Mouse (Mus musculus): ENCODE measurements at regions not wholly inside any gene's neighbourhood (a gene's known extent, or its start where the extent isn't known, plus 50 kb on each side); places are given as distances from the start of the nearest gene placed in this dataset.

DNA sequence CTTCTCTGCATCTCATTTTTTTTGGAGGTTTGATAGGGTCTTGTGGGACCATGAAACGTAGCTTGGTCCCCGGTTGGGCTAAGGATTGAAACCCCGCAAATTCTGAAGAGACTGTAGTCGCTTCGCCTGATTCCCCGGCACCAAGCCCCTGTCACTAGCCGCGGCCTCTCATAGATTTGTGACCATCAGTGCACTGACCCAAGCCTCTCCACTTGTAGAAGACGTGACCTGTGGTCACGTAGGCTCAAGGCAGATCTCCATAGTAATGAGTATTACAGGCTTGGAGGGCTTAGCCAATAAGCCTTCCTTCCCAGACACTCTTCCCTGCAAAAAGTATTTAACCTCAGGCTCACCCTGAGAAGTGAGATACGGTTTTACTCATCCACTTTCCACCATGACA lies 73.3 kb downstream of the Gpr6 start:
- no peaks in the 10 kb centered on the region for H3K79me2 ChIP-seq (replicated peaks; ENCODE audit: control insufficient read depth, extremely low read depth, insufficient read depth, poor library complexity, severe bottlenecking)
- no peak overlapping the region for H3K4me3 ChIP-seq (replicated peaks in 1 of 3; ENCODE audit: low read depth in 2 of 3, low read length in 2 of 3, poor library complexity in 1 of 3)
- TF ChIP-seq ELF1 (IDR thresholded peaks at IDR 0.05; ENCODE audit: low read depth, low read length) (no peak), CHD1 (IDR thresholded peaks at IDR 0.05; ENCODE audit: low read depth, low read length) (no peak), JUND (conservative IDR thresholded peaks at IDR 0.05; ENCODE audit: low read depth, low read length) (no peak), NRF1 (IDR thresholded peaks at IDR 0.05; ENCODE audit: low read depth, low read length) (no peak), E2F4 (IDR thresholded peaks at IDR 0.05; ENCODE audit: insufficient replicate concordance, low read depth, low read length) (no peak), MXI1 (IDR thresholded peaks at IDR 0.05; ENCODE audit: low read depth, low read length) (no peak), SMC3 (IDR thresholded peaks at IDR 0.05; ENCODE audit: low read depth, low read length) (no peak), TCF12 (IDR thresholded peaks at IDR 0.05; ENCODE audit: low read depth, low read length) (no peak), MEF2A (IDR thresholded peaks at IDR 0.05; ENCODE audit: borderline replicate concordance, low read depth, low read length) (no peak), MAFK (IDR thresholded peaks at IDR 0.05; ENCODE audit: insufficient replicate concordance, low read length) (no peak), NELFE (IDR thresholded peaks at IDR 0.05; ENCODE audit: low read depth, low read length) (no peak), BHLHE40 (IDR thresholded peaks at IDR 0.05; ENCODE audit: low read depth, low read length) (no peak), POLR2A (IDR thresholded peaks at IDR 0.05; ENCODE audit: low read depth, low read length) (no peak), POLR2AphosphoS2 (IDR thresholded peaks at IDR 0.05; ENCODE audit: low read depth, low read length) (no peak), IRF4 (IDR thresholded peaks at IDR 0.05; ENCODE audit: low read depth, low read length) (no peak), EP300 (IDR thresholded peaks at IDR 0.05; ENCODE audit: low read length) (no peak), RCOR1 (conservative IDR thresholded peaks at IDR 0.05; ENCODE audit: low read depth, low read length) (no peak), MAZ (IDR thresholded peaks at IDR 0.05; ENCODE audit: low read depth, low read length) (no peak)
- H3K9me3 ChIP-seq (replicated peaks; ENCODE audit: low read length), result no peaks in the 10 kb centered on the region
- H3K4me1 ChIP-seq (ENCODE audit: control insufficient read depth in 1 of 2, insufficient read depth in 2 of 2), result peaks cover 0 to 3% of the 10 kb centered on the region in 2 experiments; a peak in 2 of 4 replicates
- DNase-seq (ENCODE audit: extremely low read depth), result no peak
- no peaks in the 10 kb centered on the region for H3K36me3 ChIP-seq (replicated peaks in 1 of 2; ENCODE audit: control insufficient read depth in 1 of 2, insufficient read depth in 1 of 2, low read length in 1 of 2)
- H3K27me3 ChIP-seq (replicated peaks), result no peaks in the 10 kb centered on the region
- dilution Hi-C loops (cut with MboI; ENCODE audit: extremely low pct_ligation_motif_present, extremely low pct_unique_long_range_greater_than_20kb, low sequenced_read_pairs), result no loop called here
- in situ Hi-C loops (cut with MboI; ENCODE audit: low pct_ligation_motif_present, low pct_unique_long_range_greater_than_20kb, low sequenced_read_pairs), result no loop called here
- no peak overlapping the region for H3K4me2 ChIP-seq (ENCODE audit: insufficient read depth, low read depth, poor library complexity, severe bottlenecking)
- no peak overlapping the region for H3K27ac ChIP-seq (ENCODE audit: insufficient read depth, low read depth)
- no peak overlapping the region for H3K9ac ChIP-seq (ENCODE audit: insufficient read depth, low read depth)

DNA sequence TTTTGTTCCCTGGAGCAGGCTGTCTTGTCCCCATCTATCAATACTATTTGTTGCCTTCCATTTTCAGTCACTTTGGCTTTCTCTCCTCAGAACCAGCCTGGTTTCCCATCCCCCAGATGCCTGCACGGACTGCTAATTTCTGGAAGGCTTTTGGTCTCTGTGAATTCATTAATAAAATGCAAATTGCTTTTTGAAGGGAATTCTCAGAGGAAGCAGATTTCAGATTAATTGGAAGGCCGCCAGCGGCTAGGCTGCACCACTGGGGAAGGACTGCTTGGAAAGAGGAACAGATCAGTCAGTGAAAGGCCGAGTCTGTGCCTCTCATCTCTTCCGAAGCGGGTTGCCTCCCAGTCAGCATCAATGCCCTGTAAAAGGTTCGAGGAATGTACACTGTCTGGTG lies 73.8 kb downstream of the Gpr6 start:
- in situ Hi-C loops (cut with MboI; ENCODE audit: low pct_ligation_motif_present, low pct_unique_long_range_greater_than_20kb, low sequenced_read_pairs), result no loop called here
- TF ChIP-seq CTCF (conservative IDR thresholded peaks at IDR 0.05 in 1 of 2, IDR thresholded peaks at IDR 0.05 in 1 of 2; ENCODE audit: low read depth in 2 of 2, low read length in 2 of 2), result no peak

More for the DNA sequence above, 73.8 kb downstream of the Gpr6 start:
- dilution Hi-C loops (cut with MboI; ENCODE audit: extremely low pct_ligation_motif_present, extremely low pct_unique_long_range_greater_than_20kb, low sequenced_read_pairs), result no loop called here
- Histone ChIP-seq H3K27me3 (replicated peaks) (no peaks in the 10 kb centered on the region), H3K4me1 (ENCODE audit: control insufficient read depth in 1 of 2, insufficient read depth in 2 of 2) (peaks cover 0 to 3% of the 10 kb centered on the region in 2 experiments; a peak in 2 of 4 replicates), H3K4me2 (ENCODE audit: insufficient read depth, low read depth, poor library complexity, severe bottlenecking) (no peak overlapping the region), H3K27ac (ENCODE audit: insufficient read depth, low read depth) (no peak overlapping the region), H3K36me3 (replicated peaks in 1 of 2; ENCODE audit: control insufficient read depth in 1 of 2, insufficient read depth in 1 of 2, low read length in 1 of 2) (no peaks in the 10 kb centered on the region), H3K9ac (ENCODE audit: insufficient read depth, low read depth) (no peak overlapping the region), H3K79me2 (replicated peaks; ENCODE audit: control insufficient read depth, extremely low read depth, insufficient read depth, poor library complexity, severe bottlenecking) (no peaks in the 10 kb centered on the region), H3K9me3 (replicated peaks; ENCODE audit: low read length) (no peaks in the 10 kb centered on the region), H3K4me3 (replicated peaks in 1 of 3; ENCODE audit: low read depth in 2 of 3, low read length in 2 of 3, poor library complexity in 1 of 3) (no peak overlapping the region)
- DNase-seq (ENCODE audit: extremely low read depth), result no peak
